Mouse (Mus musculus) frontal cortex, adult (tissue): Measurements from ENCODE around the gene Smad6.
A peak's percentile ranks its signal among the peaks of the same experiment; 100 is the strongest.

Source experiments
- ATAC-seq: cut with Nextera tagmentation; 2 replicates; pipeline ENCODE4 v1.9.2; 2017; ENCODE audit warnings: mild to moderate bottlenecking, moderate library complexity, mixed read lengths; ENCODE audit not compliant: low TSS enrichment

Smad6 gene

DNA sequence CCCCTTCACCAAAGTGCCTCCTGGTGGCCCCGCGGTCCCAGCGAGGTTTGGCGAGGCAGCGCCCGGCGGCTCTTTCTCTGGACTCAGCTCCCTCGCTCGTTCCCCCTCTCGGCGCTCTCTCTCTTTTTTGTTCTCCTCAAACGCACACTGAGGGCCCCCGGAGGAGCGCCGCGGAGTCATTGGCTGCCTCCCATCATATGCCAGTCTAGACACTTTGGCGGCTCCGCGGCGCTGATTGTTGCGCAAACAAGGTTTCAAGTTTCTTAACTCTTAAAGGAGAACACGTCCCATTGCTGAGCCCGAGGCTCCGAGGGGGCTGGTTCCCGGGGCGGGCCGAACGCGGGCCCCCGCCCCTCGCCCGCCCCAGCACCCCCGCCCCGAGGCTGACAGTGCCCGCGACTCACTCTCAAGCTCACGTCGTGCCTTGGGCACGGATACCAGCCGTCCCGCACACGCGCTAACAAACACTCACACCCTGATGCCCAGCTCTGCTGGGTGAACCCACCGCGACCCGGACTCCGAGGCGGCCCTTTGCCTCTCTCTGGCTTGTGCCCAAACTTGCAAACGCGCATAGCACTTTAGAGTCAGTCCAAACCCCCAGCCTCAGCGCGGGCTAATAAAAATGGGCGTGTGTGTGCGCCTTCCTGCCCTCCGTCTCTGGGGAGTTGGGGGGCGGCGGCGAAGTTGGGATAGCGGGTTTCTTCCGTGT is at the start of gene Smad6:
Smad6 (minus strand) TSS at position 207 of the 709 bp plus-strand sequence.
- peak; percentile 29; the same call in 1 of the 2 replicates for ATAC-seq

GRCm38 (mm10) chr9:64070674-64071073 is 48.8 kb upstream of the Smad6 start:
- ATAC-seq: no peak

DNA sequence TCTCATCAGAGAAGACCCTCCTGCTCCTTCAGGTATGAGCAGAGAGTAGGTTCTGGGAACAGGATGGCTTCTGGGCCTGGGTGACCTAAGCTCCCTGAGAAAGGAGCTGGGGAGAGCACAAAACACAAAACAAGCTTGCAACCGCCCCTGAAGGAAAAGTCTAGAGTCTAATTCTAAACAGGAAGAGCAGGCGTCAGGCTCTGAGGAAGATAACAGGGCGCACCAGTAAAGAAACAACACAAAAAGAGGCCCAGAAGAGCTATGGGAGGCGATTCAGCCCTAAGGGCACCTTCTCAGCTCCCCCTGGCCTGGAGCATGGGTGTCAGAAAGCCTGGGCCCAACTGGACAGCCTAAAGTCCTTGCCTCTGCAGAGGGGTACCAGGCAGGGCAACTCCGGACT is 47.3 kb upstream of the Smad6 start:
- ATAC-seq: no peak

DNA sequence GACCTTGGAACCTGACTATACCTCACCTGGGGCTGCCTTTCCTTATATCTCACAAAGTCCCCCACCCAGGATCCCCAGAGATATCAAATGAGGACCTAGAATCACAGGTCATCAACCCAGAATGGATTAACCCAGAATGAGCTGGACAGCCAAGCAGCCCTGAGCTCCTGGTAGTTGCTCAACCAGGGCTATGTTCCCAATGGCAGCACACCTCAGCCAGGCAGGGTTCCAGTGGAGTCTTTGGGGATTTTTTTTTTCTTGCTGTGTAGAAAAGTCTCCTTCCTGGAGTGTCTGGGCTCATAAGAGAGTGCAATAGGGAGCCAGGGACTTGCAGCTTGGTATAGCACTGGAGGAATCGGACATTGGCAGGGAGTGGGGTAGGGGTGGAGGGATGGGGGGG is 46.7 kb upstream of the Smad6 start:
- ATAC-seq: no peak

GRCm38 (mm10) chr9:64067787-64068186 is 45.9 kb upstream of the Smad6 start:
- ATAC-seq: no peak

- ATAC-seq: no peak
These were observed 38.2 kb upstream of the Smad6 start for GRCm38 (mm10) chr9:64060033-64060539.

DNA sequence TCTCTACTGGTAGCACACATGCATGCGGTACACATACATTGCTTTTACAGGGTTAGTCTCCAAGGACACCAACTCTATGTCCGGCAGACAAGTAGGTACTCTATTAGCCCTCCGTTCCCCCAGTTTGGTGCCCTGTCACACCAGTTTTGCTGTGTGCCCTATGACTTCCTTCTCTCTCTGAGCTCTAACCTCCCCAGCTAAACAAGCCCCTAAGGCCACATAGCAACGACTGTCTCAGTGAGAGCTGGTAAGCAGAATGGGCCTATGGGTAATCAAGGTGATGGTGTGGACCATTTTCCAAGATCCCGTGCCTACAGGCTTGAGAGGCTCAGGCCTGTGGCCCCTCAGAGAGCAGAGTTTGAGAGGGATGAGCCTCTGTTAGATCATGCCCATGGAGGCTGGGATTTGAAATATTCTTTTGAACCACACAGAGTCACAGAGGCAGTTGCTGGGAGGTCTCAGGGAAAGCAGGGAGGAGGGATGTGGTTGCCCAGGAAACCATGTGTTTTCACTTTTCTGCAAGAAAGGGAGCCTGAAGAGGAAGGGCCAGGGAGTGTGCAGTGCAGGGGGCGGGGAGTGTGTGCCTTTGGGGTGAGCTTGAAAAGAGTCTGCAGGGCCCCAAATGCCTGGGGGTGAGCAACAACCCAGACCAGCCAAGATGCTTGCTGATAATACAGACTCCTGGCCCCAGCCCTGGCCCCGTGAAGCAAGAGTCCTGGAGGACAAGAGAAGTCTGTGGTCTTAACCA is 36.2 kb upstream of the Smad6 start:
- no peak for ATAC-seq

DNA sequence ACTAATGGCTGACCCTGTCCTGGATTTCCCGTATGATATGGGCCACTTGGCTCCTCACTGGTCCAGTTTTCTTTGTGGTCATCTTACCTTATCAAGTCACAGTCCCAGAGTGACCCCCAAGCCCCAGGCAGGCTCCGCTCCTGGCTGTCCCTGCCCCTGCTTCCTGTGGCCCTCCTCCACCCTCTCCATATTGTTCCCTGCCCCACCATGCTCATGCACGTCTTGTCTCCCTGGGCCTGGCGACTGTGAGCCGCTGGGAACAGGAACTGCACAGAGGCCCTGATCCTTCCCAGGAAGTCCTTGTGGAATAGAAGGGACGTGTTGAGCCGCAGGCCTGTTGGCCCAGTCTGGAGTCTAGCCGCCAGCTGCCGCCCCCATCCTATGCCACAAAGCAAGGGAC is 33.3 kb upstream of the Smad6 start:
- ATAC-seq: no peak

DNA sequence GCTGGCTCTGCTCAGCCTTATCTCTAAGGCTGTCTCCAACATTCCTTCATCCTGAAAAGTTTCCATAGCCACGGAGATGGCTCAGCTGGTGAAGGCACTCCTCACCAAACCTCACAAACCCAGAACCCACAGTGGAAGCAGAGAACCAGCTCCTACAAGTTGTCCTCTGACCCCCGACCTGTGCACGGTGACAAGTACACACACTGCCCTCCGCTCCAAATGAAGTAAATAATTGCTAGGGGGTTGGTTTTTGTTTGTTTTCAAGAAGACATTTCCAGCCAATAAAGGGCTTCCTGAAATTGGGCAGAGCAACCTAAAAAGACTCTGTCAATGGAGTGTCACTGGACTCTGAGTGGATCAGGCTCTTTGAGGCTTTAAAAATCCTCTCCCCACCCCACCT is 31.9 kb upstream of the Smad6 start:
- ATAC-seq: no peak

- ATAC-seq: no peak
These were observed 29.4 kb upstream of the Smad6 start for GRCm38 (mm10) chr9:64051241-64051640.

- ATAC-seq: peak; percentile 76; the same call in 1 of the 2 replicates
These were observed 28.7 kb upstream of the Smad6 start for GRCm38 (mm10) chr9:64050513-64051065.

GRCm38 (mm10) chr9:64049471-64050380 is 27.9 kb upstream of the Smad6 start:
- ATAC-seq: peak; percentile 70

DNA sequence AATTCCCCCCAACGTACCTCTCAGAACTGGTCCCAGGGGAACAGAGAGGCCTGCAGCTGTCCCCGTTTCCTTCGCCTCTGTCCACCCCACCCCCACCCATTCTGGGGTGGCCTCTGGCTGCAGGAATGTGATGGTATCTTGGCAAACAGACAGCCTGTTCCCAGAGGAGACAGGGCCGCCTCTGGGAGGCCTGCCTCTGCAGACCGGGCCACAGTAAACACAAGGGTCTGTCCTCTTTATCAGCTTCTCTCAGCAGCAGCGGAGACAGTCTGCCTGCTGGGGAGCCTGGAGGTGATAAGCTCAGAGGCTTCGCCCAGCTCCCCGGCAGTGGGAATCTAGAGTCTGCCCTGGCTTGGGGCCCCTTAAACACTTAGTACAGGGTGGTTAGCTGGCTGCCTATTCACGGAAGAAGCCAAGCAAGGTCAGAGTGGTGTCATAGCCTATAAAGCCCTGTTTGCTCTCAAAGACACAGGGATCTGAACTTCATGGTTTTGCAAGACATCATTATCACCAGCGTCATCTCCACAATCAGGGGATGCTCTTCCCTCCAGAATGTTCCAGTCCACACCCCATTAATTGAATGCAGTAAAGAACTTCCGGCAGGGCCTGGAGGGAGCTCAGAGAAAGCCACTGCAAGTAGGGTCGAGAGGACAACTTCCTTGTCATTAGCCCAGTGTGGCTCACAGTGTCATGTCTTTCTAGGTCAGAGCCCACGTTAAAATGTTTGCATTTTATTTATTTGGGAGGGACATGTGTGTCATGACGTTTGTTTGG is 23.4 kb upstream of the Smad6 start:
- ATAC-seq: no peak

DNA sequence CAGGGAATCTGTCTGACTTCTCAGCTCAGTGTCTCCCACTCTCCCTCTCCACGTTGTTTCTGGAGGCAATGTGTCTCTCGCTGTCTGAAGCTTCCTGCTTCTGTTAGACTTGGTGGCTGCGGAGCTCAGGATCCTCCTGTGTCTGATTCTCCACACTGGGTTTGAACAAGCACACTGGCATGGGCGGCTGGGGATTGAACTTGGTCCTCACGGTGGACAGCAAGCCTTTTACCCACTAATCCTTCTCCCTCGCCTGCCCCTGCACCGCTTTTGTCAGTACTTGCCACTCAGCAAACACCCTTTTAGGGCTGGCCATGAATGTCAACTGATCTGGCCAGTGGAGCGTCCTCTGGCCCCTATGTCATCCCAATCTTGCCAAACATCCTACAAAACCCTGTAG is 22.5 kb upstream of the Smad6 start:
- ATAC-seq: no peak

GRCm38 (mm10) chr9:64042911-64043310 is 21.1 kb upstream of the Smad6 start:
- no peak for ATAC-seq

- no peak for ATAC-seq
These were observed 20.4 kb upstream of the Smad6 start for GRCm38 (mm10) chr9:64042216-64042615.

DNA sequence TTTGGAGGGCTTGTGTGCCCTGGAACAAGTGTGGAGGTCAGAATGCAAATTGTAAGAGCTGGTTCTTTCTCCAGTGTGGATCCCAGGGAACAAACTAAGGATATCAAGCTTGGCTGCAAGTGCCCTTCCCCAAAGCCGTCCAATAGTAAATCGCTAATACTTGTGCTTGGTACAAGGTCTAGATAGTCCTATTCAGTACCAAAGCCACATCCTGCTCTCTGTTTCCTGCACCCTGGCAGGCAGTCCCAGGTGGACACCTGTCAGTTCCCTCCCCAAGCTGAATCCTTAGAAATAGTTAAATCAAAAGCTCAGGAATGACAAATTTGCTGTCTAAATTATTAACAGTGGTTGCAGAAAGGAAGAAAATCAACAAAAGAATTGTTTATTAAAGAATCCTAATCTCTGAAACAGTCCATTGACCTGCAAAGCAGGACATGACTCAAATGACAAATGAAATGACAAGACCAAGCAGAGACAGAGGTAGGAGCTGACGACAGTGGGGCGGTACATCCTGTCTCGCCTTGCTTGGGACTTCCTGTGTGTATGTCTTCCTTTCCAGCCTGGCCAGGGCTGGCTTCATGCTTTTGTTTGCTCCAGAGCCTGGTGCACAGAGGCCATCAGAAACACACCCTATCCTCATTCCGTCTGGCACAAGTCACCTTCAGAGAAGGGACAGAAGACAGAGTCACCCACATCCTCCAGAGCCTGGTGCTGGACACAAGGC is 8.2 kb upstream of the Smad6 start:
- ATAC-seq: no peak

- ATAC-seq: no peak
These were observed 3.7 kb upstream of the Smad6 start for GRCm38 (mm10) chr9:64025565-64025964.

DNA sequence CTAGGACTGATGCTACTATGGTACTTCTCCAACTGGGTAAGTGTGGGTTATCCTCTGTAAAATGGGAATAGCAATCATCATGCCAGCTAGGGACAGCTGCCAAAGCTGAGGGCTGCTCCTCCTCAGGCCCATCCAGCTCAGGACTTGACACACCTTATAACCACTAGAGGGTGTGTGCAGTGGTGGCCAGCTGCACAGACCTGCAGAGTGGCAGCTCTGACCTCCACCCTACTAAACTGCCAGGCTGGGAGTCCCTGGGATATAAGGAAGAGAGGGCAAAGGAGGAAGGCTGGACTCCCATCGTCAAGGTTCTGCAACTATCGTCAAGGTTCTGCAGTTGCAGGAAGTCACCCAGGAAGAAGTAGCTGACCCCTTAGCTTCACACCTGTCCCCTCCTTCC is 3.1 kb upstream of the Smad6 start:
- no peak for ATAC-seq
